8 mouse cellular contexts compared by ENCODE assay signal in the genomic region with DNA sequence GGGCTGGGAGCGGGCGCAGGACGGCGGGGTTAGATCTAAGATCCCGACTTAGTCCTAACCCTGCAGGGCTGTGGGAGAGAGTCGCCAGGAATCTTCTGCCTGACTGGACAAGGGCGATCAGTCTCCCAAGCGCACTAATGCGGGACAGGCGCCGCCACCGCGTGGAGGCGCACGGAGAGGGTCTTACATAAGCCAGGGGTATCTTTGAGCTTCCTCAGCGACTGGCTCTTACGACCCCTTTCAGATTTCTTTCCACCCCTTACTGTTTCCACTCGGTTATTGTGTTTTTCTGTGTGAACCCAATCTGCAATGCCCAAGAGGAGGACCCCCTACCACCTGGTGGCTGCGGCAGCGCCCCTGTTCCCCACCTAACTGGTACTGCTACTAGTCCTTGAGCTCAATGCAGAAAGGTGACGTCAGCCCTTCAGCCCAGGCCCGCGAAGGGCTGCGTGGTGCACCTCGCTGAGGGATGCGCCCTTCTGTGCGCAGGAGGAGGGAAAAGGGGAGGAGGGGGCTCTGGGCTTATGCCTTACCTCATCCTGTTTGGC. TPM values are rescaled to one million over a fixed set of nuclear protein-coding genes. Genes with fewer than 3 reads are reported as not detected.
DNase-seq lines count a peak whose midpoint lies in the region; ATAC-seq lines count a peak whose summit lies in the region.

No protein-coding gene starts in this region.

- no peaks in the 10 kb centered on the region for H3K36me3 ChIP-seq in erythroblast, embryonic 14.5 days (ENCODE audit: control insufficient read depth)
- no peaks in the 10 kb centered on the region for H3K36me3 ChIP-seq in limb, embryonic 10.5 days
- no peaks in the 10 kb centered on the region for H3K36me3 ChIP-seq in midbrain, embryonic 13.5 days

- WGBS in limb, embryonic 10.5 days: 8% methylated on average over 27 of the region's 27 CpGs
- WGBS in midbrain, embryonic 13.5 days: 11% methylated on average over 27 of the region's 27 CpGs

- H3K27ac ChIP-seq in limb, embryonic 10.5 days: peak overlapping the region; percentile 79; the same call in 1 of the 2 replicates
- peak overlapping the region; percentile 64 for H3K27ac ChIP-seq in midbrain, embryonic 13.5 days

- ATAC-seq in erythroblast, adult 5-6 weeks (replicated peaks; ENCODE audit: low FRiP score, poor library complexity, severe bottlenecking): no peak
- ATAC-seq in midbrain, embryonic 13.5 days: peak; percentile 93

- H3K27me3 ChIP-seq in erythroblast, embryonic 14.5 days (ENCODE audit: control insufficient read depth): peaks cover 13% of the 10 kb centered on the region
- H3K27me3 ChIP-seq in limb, embryonic 10.5 days (ENCODE audit: low read depth, poor library complexity, severe bottlenecking): peaks cover 34% of the 10 kb centered on the region
- no peaks in the 10 kb centered on the region for H3K27me3 ChIP-seq in midbrain, embryonic 13.5 days

- H3K4me3 ChIP-seq in erythroblast, embryonic 14.5 days (replicated peaks): peak overlapping the region; percentile 41
- H3K4me3 ChIP-seq in limb, embryonic 10.5 days: peak overlapping the region; percentile 58
- peak overlapping the region; percentile 49 for H3K4me3 ChIP-seq in midbrain, embryonic 13.5 days (replicated peaks)

- H3K4me1 ChIP-seq in erythroblast, embryonic 14.5 days (ENCODE audit: control insufficient read depth): no peaks in the 10 kb centered on the region
- H3K4me1 ChIP-seq in limb, embryonic 10.5 days: no peaks in the 10 kb centered on the region
- no peaks in the 10 kb centered on the region for H3K4me1 ChIP-seq in midbrain, embryonic 13.5 days (replicated peaks)

- peak overlapping the region; percentile 68 for H3K9ac ChIP-seq in midbrain, embryonic 13.5 days (replicated peaks)

- peak overlapping the region; percentile 61 for H3K4me2 ChIP-seq in midbrain, embryonic 13.5 days (replicated peaks)

- DNase-seq in embryo, embryonic 9.5 days (ENCODE audit: extremely low spot score): peak; percentile 62
- DNase-seq in heart, adult 11 months: peak; percentile 97
- peak; percentile 39 for DNase-seq in kidney, adult 18-20 months
- peak; percentile 52 for DNase-seq in limb, embryonic 10.5 days (ENCODE audit: low spot score)
- peak; percentile 61 for DNase-seq in telencephalon, adult 2 months (ENCODE audit: low read depth, low spot score)

- no peaks in the 10 kb centered on the region for H3K9me3 ChIP-seq in erythroblast, embryonic 14.5 days (ENCODE audit: control insufficient read depth, low read length)
- no peaks in the 10 kb centered on the region for H3K9me3 ChIP-seq in limb, embryonic 10.5 days (replicated peaks)
- no peaks in the 10 kb centered on the region for H3K9me3 ChIP-seq in midbrain, embryonic 13.5 days

RNA-seq across cellular contexts. Expression of a gene that starts 0.8 kb away (rescaled TPM):
- 0.01 and 0.02 TPM in 2 replicates for polyA plus RNA-seq in erythroblast, embryonic 14.5 days (2012)
- total RNA-seq in erythroblast, adult 5-6 weeks (2015; ENCODE audit: low replicate concordance): 0.19 and 2.7 TPM in 2 replicates
- total RNA-seq in erythroblast, adult 5-6 weeks (2017; ENCODE audit: low replicate concordance): not detected in 2 replicates
- polyA plus RNA-seq in limb, embryonic 10.5 days (2016; fragmentation: Nextera tagmentation; extraction: Ambion mirVana): 45.8 and 46.5 TPM in 2 replicates
- polyA plus RNA-seq in midbrain, embryonic 13.5 days (2015; fragmentation: Nextera tagmentation; extraction: Ambion mirVana): 189 and 209 TPM in 2 replicates

Comparison
In these comparisons a context has a peak if more than half of its experiments do, and no peak if none do; other contexts are left out.
1. DNase-seq: peak in every context shown above with its lines; median percentile 97 in heart, adult 11 months; 62 in embryo, embryonic 9.5 days; 61 in telencephalon, adult 2 months; 52 in limb, embryonic 10.5 days; 39 in kidney, adult 18-20 months.
2. RNA of a gene that starts 0.8 kb away (polyA plus RNA-seq): 189 to 209 TPM in midbrain, embryonic 13.5 days and 45.8 to 46.5 TPM in limb, embryonic 10.5 days; 0.01 to 0.02 TPM in erythroblast, embryonic 14.5 days; every median in the first group is over 10 times any median in the second.
3. Peak in every context shown above with its lines, with median percentiles within 50 percentile points of each other: H3K4me3 ChIP-seq.